Mouse (Mus musculus) gastrocnemius, postnatal 4 days (tissue): ENCODE data around the gene Zfp523. TPM values are rescaled to one million over a fixed set of nuclear protein-coding genes. Genes with fewer than 3 reads are reported as not detected.
"Not testable (repeated sequence)": the region's sequence is repeated elsewhere in the genome, so short reads cannot be mapped to it uniquely, and the experiment has no call there.

Experiments used
- DNase-seq, 2 experiments: peaks; one replicate each; pipeline ENCODE4 v3.0.0; 2021 to 2022; ENCODE audit warnings: low spot score in 2 of 2, mixed read lengths in 2 of 2
- total RNA-seq, 2 experiments: library from RNA; stranded (reverse); gene quantifications; 2 replicates each; pipeline ENCODE4 v1.2.3; 2021

Zfp523 gene
- total RNA-seq, 2 experiments from 2014 or later = 31.7 to 38.2 TPM

DNA sequence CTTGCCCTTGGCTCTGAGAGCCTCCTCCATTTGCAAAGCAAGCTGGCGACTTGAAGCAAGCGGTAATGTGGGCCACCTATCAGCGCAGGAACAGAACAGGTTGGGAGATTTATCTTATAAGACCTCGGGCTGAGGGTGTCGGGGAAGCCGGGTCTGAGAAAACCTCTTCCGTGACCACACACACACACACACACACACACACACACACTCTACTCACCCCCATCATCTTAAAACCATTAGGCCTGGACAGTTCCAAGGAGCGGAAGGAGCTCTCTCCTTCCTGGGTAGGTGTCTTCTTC lies 31.3 kb downstream of the Zfp523 start:
- DNase-seq = no peak

DNA sequence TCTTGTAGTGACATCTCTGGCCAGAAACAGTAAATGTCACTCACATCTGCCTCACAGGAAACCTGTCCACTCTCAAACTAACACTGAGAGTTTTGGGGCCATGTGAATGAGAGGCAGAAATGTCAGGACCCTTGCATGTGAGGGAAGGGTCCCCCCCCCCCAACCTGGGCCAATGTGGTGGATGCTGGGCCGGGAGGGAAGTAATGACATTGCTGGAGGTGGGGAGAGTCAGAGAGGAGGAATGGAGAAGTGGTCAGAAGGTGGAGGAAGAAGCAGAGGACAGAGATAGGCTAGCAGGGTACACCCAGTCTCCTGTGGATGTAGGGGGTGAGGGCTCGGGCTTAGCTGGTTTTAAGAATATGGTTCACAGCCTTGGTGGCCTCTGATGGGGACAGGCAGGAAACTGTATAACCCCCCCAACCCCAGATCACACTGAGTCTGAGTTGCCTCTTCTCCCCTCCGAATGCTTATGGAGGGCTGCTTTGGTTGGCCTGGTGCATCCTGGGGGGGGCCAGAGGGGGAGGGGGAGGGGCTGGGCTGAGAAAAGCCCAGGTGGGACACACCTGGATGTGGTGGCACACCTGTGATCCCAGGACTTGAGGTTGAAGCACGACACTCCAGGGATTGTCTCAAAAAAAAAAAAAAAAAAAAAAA lies 32.7 kb downstream of the Zfp523 start:
- no peak for DNase-seq

DNA sequence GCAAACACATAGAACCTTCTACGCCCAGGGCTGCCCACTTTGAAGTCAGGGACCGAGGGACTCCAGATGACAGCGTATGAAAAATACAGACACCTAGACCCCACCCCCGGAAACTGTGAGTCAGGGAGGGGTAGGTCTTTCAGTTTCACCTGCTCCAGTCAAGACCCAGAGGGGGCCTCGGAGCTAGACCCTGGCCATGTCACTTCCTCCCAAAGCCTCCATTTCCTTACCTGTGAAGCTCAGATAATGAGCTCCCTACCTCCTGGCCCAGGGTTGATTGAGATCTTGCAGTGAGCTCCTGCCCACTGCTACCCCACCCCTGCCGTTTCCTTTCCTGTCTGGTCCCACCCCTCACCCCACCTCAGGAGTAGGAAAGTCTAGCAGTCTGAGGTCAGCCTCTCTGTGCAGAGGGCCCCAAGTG lies 35.0 kb downstream of the Zfp523 start:
- DNase-seq = no peak

GRCm38 (mm10) chr17:28212391-28212790 lies 35.5 kb downstream of the Zfp523 start:
- DNase-seq = no peak

GRCm38 (mm10) chr17:28213236-28213635 lies 36.3 kb downstream of the Zfp523 start:
- DNase-seq = no peak

DNA sequence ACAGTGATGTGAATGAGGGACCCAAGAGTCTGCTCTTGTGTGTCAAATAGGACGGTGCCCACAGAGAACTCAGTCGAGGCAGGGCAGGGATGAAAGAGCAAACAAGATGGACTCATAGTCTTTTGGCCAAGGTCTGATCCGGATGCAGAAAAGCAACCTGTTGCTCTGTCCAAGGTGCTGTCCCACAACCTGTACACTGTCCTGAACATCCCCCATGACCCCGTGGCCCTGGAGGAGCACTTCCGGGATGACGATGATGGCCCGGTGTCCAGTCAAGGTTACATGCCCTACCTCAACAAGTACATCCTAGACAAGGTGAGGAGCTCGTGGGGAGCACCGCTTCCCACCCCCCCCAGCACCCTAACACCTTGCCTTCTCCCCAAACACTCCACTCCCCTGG lies 39.9 kb downstream of the Zfp523 start:
- DNase-seq = no peak

- DNase-seq = no peak
Observed at GRCm38 (mm10) chr17:28217721-28218649, 41.1 kb downstream of the Zfp523 start.

- DNase-seq = not testable (repeated sequence)
Observed at GRCm38 (mm10) chr17:28222463-28222862, 45.5 kb downstream of the Zfp523 start.

DNA sequence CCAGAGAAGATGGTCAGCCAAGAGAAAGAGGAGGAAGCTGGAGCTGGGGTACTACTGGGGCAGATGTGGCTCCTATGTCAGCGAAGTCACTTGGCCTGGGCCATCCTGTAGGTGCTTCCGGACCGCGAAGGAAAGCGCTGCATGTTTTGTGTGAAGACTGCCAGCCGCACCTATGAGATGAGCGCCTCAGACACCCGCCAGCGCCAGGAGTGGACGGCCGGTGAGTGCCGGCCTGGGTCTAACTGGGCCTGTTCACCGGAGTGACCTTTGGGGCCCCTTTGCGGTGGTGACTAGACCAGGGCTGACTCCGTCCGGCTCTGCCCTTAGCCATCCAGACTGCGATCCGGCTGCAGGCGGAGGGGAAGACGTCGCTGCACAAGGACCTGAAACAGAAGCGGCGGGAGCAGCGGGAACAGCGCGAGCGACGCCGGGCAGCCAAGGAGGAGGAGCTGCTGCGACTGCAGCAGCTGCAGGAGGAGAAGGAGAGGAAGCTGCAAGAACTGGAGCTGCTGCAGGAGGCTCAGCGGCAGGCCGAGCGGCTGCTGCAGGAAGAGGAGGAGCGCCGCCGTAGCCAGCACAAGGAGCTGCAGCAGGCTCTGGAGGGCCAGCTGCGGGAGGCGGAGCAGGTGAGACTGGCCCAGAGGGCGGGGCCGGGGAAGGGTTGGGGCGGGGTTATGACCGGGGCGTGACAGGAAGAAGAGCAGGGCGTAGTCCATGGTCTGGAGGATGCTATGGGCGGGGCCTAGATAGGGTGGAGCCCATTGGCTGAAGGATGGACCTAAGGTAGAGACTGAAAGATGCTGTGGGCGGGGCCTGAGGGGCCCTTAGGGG lies 46.8 kb downstream of the Zfp523 start:
- peak; percentile 81 to 91 for DNase-seq

- DNase-seq = no peak
Observed at GRCm38 (mm10) chr17:28224615-28225014, 47.7 kb downstream of the Zfp523 start.

DNA sequence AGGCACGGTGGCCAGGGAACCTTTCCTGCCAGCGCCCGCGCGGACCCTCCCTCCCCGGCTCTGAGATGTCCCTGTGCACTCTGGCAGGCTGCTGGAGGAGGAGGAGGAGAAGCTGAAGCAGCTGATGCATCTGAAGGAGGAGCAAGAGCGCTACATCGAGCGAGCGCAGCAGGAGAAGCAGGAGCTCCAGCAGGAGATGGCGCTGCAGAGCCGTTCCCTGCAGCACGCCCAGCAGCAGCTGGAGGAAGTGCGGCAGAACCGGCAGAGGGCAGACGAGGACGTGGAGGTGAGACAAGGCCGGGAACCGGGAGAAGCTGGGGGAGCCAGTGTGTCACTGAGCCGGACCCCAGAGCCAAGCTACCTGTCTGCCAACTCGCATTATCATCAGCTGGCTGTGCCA lies 49.1 kb downstream of the Zfp523 start:
- DNase-seq = peak; percentile 83 to 93

GRCm38 (mm10) chr17:28230486-28230885 lies 53.6 kb downstream of the Zfp523 start:
- DNase-seq = no peak

DNA sequence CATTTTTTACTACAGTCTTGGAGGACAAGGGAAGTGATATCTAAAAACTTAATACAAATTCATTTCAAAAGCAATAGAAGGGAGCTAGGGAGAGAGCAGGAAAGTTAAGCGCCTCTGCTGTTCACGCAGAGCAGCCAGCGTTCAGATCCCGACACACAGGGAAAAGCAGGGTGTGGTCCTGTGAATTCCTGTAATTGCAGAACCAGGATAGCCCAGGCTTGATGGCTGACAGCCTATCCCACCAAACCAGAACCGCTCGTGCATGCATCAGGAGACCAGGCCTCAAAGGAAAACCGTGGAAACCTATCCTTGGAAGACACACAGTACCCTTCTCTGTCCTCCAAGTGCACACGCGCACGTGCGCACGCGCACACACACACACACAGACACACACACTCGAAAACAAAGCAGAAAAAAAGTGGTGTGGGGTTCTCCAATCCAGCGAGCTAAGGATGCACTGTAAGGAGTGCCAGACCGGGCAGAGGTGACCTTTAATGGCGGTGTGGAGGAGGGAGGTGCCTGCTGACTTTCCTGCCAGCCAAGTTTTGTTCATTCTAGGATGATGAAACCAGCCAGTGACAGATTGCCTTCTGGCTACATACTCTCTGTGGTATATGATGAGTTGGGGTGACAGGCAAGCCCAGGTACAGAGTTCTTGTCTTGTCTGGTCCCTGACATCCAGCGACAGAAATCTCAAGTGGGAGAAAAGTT lies 54.3 kb downstream of the Zfp523 start:
- DNase-seq = no peak

- DNase-seq = peak; percentile 98 to 100
Observed at GRCm38 (mm10) chr17:28232475-28233060, 55.6 kb downstream of the Zfp523 start, which contains the start of gene Ppard. Ppard (plus strand) TSS chr17:28232700.

- peak in 1 of 2 experiments; percentile 44 for DNase-seq
Observed at GRCm38 (mm10) chr17:28233091-28233731, 56.3 kb downstream of the Zfp523 start.

DNA sequence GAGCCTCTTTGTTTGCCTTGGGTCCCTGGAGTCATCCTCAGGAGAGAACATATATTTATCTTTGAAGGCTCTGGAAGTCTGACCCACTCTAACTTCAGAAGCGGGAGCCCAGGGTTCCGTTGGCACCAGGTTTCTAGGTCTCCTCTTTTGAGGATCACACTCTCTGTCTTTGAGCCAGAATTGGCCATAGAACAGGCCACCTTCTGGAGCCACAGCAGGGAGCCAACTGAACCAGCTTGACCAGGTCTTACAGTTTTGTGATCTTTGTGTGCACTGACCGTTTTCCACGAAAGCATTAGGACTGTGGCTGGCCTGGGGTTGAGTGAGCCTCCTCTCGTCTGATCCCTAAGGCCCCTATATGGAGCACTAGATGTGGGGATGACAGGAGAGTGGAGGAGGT lies 57.7 kb downstream of the Zfp523 start:
- no peak for DNase-seq

DNA sequence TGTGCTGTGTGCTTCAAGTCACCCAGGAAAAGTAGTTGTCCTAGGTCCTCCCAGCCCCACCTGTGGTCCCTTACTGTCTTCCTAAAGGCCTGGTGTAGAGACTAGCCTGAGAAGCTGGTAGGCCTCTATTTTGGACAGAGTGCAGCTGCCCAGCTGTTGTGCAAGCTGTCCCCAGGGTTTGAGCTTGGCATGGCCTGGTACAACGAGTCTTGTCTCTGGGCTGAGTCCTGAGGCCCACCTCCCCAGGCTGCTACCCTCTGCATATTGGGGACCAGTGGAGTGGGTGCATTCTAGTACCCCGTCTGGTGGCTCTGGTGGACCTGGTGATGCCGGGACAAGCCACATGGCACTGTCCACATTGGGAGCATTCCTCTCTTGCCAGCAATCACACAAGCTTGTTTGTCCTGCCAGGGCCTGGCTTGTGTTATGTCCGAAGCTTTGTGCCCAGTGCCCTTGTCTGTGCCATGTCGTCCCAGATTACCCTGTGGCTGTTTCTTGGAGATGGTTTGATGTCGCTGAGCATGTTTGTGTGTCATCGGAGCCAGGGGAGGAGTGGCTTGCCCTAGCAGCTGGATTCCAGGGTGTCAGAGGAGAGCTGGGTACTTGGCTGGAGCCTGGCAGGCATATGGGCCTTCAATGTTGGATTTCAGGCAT lies 59.2 kb downstream of the Zfp523 start:
- DNase-seq = peak in 1 of 2 experiments; percentile 47

- DNase-seq = no peak
Observed at GRCm38 (mm10) chr17:28236636-28237015, 59.7 kb downstream of the Zfp523 start.

GRCm38 (mm10) chr17:28237362-28237761 lies 60.4 kb downstream of the Zfp523 start:
- DNase-seq = no peak

DNA sequence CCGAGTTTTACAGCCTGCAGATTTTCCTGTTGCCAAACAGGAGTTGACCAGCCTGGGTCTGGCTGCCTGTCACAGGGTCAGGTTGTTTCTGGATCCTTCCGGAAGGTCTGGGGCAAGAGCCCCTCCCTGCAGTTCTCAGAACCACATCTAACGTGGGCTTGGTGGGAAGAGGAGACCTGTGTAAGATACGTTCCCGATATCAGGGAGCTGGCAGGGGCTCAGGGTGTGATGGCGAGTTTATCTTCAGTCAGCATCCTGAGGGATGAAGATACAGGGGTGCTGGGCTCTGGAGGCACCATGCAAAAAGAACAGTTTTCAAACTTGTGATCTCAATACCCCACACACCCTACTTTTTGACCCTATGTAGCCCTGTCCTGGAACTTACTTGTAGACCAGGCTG lies 60.9 kb downstream of the Zfp523 start:
- DNase-seq = no peak
